Mouse (Mus musculus): ENCODE measurements around the gene Gbp3. TPM values are rescaled to one million over a fixed set of nuclear protein-coding genes. Genes with fewer than 3 reads are reported as not detected.

The Gbp3 gene
- total and polyA plus RNA-seq, 3 experiments, result 0.35 to 0.85 TPM; not detected in 1

GRCm38 (mm10) chr3:142601675-142602074 is 41.8 kb downstream of the Gbp3 start:
- no peaks in the 10 kb centered on the region for H3K9me3 ChIP-seq (replicated peaks; ENCODE audit: insufficient read depth, low read length)

GRCm38 (mm10) chr3:142618658-142619057 is 58.8 kb downstream of the Gbp3 start:
- Histone ChIP-seq H3K27ac (ENCODE audit: control insufficient read depth, low read depth, low read length) (no peak overlapping the region), H3K36me3 (ENCODE audit: control insufficient read depth in 1 of 2, insufficient read depth in 2 of 2, low read length in 2 of 2) (peaks cover 0 to 5% of the 10 kb centered on the region in 2 experiments; a peak in 2 of 4 replicates), H3K4me3 (ENCODE audit: control insufficient read depth in 1 of 2, insufficient read depth in 1 of 2, low read depth in 2 of 2, low read length in 2 of 2) (no peak overlapping the region), H3K4me1 (ENCODE audit: control insufficient read depth in 1 of 2, insufficient read depth in 2 of 2, low read length in 2 of 2) (peaks cover 0 to 5% of the 10 kb centered on the region in 2 experiments; a peak in 2 of 4 replicates), H3K9me3 (replicated peaks; ENCODE audit: insufficient read depth, low read length) (no peaks in the 10 kb centered on the region), H3K27me3 (ENCODE audit: control insufficient read depth in 1 of 2, insufficient read depth in 2 of 2, low read length in 2 of 2) (no peaks in the 10 kb centered on the region; a peak in 1 of 4 replicates), H3K79me2 (ENCODE audit: control insufficient read depth, insufficient read depth, low read length, poor library complexity) (no peaks in the 10 kb centered on the region), H3K9ac (ENCODE audit: control insufficient read depth, low read depth, low read length, poor library complexity, severe bottlenecking) (no peak overlapping the region)
- peak; percentile 12 for DNase-seq (ENCODE audit: low read depth, low spot score)
- TF ChIP-seq JUND (IDR thresholded peaks at IDR 0.05; ENCODE audit: low read depth, low read length), result no peak
- TF ChIP-seq GABPA (IDR thresholded peaks at IDR 0.05; ENCODE audit: low read depth, low read length), result no peak
- TF ChIP-seq ZC3H11A (IDR thresholded peaks at IDR 0.05; ENCODE audit: low read depth, low read length), result no peak
- no peak for TF ChIP-seq ETS1 (IDR thresholded peaks at IDR 0.05; ENCODE audit: low read depth, low read length)
- no peak for TF ChIP-seq TBP (IDR thresholded peaks at IDR 0.05; ENCODE audit: low read depth, low read length)

More at GRCm38 (mm10) chr3:142601675-142602074, 41.8 kb downstream of the Gbp3 start:
- no peak overlapping the region for H3K27ac ChIP-seq (ENCODE audit: control insufficient read depth, low read depth, low read length)
- no peak for TF ChIP-seq TAL1 (IDR thresholded peaks at IDR 0.05; ENCODE audit: low read length)
- no peak for TF ChIP-seq USF1 (IDR thresholded peaks at IDR 0.05; ENCODE audit: low read depth, low read length)
- TF ChIP-seq NRF1 (IDR thresholded peaks at IDR 0.05; ENCODE audit: insufficient read depth, low read depth, low read length, poor library complexity, severe bottlenecking), result no peak
- no peak for TF ChIP-seq MYB (IDR thresholded peaks at IDR 0.05; ENCODE audit: low read depth, low read length)
- TF ChIP-seq ZKSCAN1 (IDR thresholded peaks at IDR 0.05; ENCODE audit: low read depth, low read length), result no peak
- no peak for TF ChIP-seq SMC3 (IDR thresholded peaks at IDR 0.05; ENCODE audit: low read depth, low read length)
- H3K4me3 ChIP-seq (ENCODE audit: control insufficient read depth in 1 of 2, insufficient read depth in 1 of 2, low read depth in 2 of 2, low read length in 2 of 2), result no peak overlapping the region
- H3K4me1 ChIP-seq (ENCODE audit: control insufficient read depth in 1 of 2, insufficient read depth in 2 of 2, low read length in 2 of 2), result no peaks in the 10 kb centered on the region
- H3K79me2 ChIP-seq (ENCODE audit: control insufficient read depth, insufficient read depth, low read length, poor library complexity), result no peaks in the 10 kb centered on the region
- peaks cover 0 to 2% of the 10 kb centered on the region in 2 experiments; a peak in 2 of 4 replicates for H3K27me3 ChIP-seq (ENCODE audit: control insufficient read depth in 1 of 2, insufficient read depth in 2 of 2, low read length in 2 of 2)
- no peak overlapping the region for H3K9ac ChIP-seq (ENCODE audit: control insufficient read depth, low read depth, low read length, poor library complexity, severe bottlenecking)
- H3K36me3 ChIP-seq (ENCODE audit: control insufficient read depth in 1 of 2, insufficient read depth in 2 of 2, low read length in 2 of 2), result no peaks in the 10 kb centered on the region
- no peak for DNase-seq (ENCODE audit: low read depth, low spot score)

GRCm38 (mm10) chr3:142619606-142620005 is 59.8 kb downstream of the Gbp3 start:
- Histone ChIP-seq H3K36me3 (ENCODE audit: control insufficient read depth in 1 of 2, insufficient read depth in 2 of 2, low read length in 2 of 2) (peaks cover 0 to 5% of the 10 kb centered on the region in 2 experiments; a peak in 2 of 4 replicates), H3K4me1 (ENCODE audit: control insufficient read depth in 1 of 2, insufficient read depth in 2 of 2, low read length in 2 of 2) (peaks cover 0 to 5% of the 10 kb centered on the region in 2 experiments; a peak in 2 of 4 replicates), H3K9ac (ENCODE audit: control insufficient read depth, low read depth, low read length, poor library complexity, severe bottlenecking) (no peak overlapping the region), H3K4me3 (ENCODE audit: control insufficient read depth in 1 of 2, insufficient read depth in 1 of 2, low read depth in 2 of 2, low read length in 2 of 2) (peak overlapping the region in 1 of 2 experiments; percentile 88; a peak in 2 of 4 replicates), H3K79me2 (ENCODE audit: control insufficient read depth, insufficient read depth, low read length, poor library complexity) (no peaks in the 10 kb centered on the region), H3K27ac (ENCODE audit: control insufficient read depth, low read depth, low read length) (no peak overlapping the region), H3K27me3 (ENCODE audit: control insufficient read depth in 1 of 2, insufficient read depth in 2 of 2, low read length in 2 of 2) (peaks cover 0 to 2% of the 10 kb centered on the region in 2 experiments; a peak in 2 of 4 replicates), H3K9me3 (replicated peaks; ENCODE audit: insufficient read depth, low read length) (no peaks in the 10 kb centered on the region)
- peak; percentile 30 for DNase-seq (ENCODE audit: low read depth, low spot score)
- TF ChIP-seq HCFC1 (IDR thresholded peaks at IDR 0.05; ENCODE audit: low read depth, low read length) (no peak), MAX (IDR thresholded peaks at IDR 0.05; ENCODE audit: low read length) (no peak), ZNF384 (IDR thresholded peaks at IDR 0.05; ENCODE audit: low read depth, low read length) (no peak), BHLHE40 (IDR thresholded peaks at IDR 0.05; ENCODE audit: borderline replicate concordance, low read depth, low read length) (no peak), POLR2AphosphoS2 (IDR thresholded peaks at IDR 0.05; ENCODE audit: low read length) (no peak), TAL1 (IDR thresholded peaks at IDR 0.05; ENCODE audit: low read length) (no peak), NELFE (IDR thresholded peaks at IDR 0.05; ENCODE audit: low read depth, low read length) (no peak), JUND (IDR thresholded peaks at IDR 0.05; ENCODE audit: low read depth, low read length) (no peak), UBTF (IDR thresholded peaks at IDR 0.05; ENCODE audit: borderline replicate concordance, insufficient read depth, low read depth, low read length) (no peak)

All from MEL (cell line).